23 mouse cellular contexts compared by ENCODE assay signal in genomic region chr13:38281712-38282111, GRCm38 (mm10).
A peak's percentile ranks its signal among the peaks of the same experiment; 100 is the strongest.
DNase-seq lines count a peak whose midpoint lies in the region; ATAC-seq and TF ChIP-seq lines count a peak whose summit lies in the region.
"Had no signal": no experiment of that assay in that cellular context is flagged by ENCODE, and none has a peak within 500 bp of the region (broad histone marks: within the 10 kb centered on the region; RNA-seq: fewer than 3 reads in every experiment).

No protein-coding gene starts in this region.

- no peak overlapping the region for H3K27ac ChIP-seq in lung, postnatal 0 days (ENCODE audit: low read length)
- H3K27ac ChIP-seq: embryonic facial prominence, embryonic 13.5 days; embryonic facial prominence, embryonic 15.5 days; forebrain, embryonic 10.5 days; forebrain, embryonic 12.5 days had no signal

- WGBS in lung, postnatal 0 days = 64% methylated on average over 5 of the region's 5 CpGs

- no peak overlapping the region for H3K4me3 ChIP-seq in lung, postnatal 0 days (ENCODE audit: low read depth, low read length)
- H3K4me3 ChIP-seq: embryonic facial prominence, embryonic 13.5 days; embryonic facial prominence, embryonic 15.5 days; erythroblast, embryonic 14.5 days; forebrain, embryonic 10.5 days; forebrain, embryonic 12.5 days had no signal

- TF ChIP-seq CTCF in lung, postnatal 0 days (IDR thresholded peaks at IDR 0.05) = no peak

- no peaks in the 10 kb centered on the region for H3K4me1 ChIP-seq in lung, postnatal 0 days (ENCODE audit: insufficient read depth, low read depth, low read length)
- H3K4me1 ChIP-seq: embryonic facial prominence, embryonic 13.5 days; embryonic facial prominence, embryonic 15.5 days; forebrain, embryonic 10.5 days; forebrain, embryonic 12.5 days had no signal

- H3K9ac ChIP-seq in lung, postnatal 0 days (replicated peaks; ENCODE audit: low read depth) = no peak overlapping the region
- H3K9ac ChIP-seq: embryonic facial prominence, embryonic 13.5 days; embryonic facial prominence, embryonic 15.5 days; forebrain, embryonic 12.5 days had no signal

- DNase-seq in lung, postnatal 0 days (ENCODE audit: low spot score) = peak; percentile 76
- no peak for DNase-seq in lung, postnatal 4 days
- peak; percentile 26 for DNase-seq in lung, postnatal 10 days
- peak; percentile 48 for DNase-seq in lung, postnatal 25 days (ENCODE audit: low spot score)
- no peak for DNase-seq in layer of hippocampus, postnatal 36 days
- DNase-seq in urinary bladder, postnatal 14 days (ENCODE audit: low spot score) = no peak
- no peak for DNase-seq in kidney, postnatal 36 days
- DNase-seq: adrenal gland, adult 2 months; adrenal gland, postnatal 10 days; adrenal gland, postnatal 25 days; cerebellum, adult 11 months; cerebellum, adult 18-20 months; cerebellum, adult 8-10 months; cerebellum, adult 9-11 months; cerebellum, postnatal 14 days; cerebellum, postnatal 36 days; embryo, embryonic 11 days had no signal

- TF ChIP-seq EP300 in lung, postnatal 0 days (IDR thresholded peaks at IDR 0.05) = peak; percentile 60

- ATAC-seq in lung, postnatal 0 days = peak; percentile 79
- ATAC-seq: forebrain, embryonic 14.5 days had no signal

- H3K27me3 ChIP-seq in lung, postnatal 0 days (replicated peaks; ENCODE audit: insufficient read depth, low read length) = no peaks in the 10 kb centered on the region; the same call in 1 of the 2 replicates
- H3K27me3 ChIP-seq: embryonic facial prominence, embryonic 13.5 days; embryonic facial prominence, embryonic 15.5 days; forebrain, embryonic 12.5 days had no signal

- H3K4me2 ChIP-seq in lung, postnatal 0 days (replicated peaks; ENCODE audit: low read depth, low read length) = no peak overlapping the region
- H3K4me2 ChIP-seq: embryonic facial prominence, embryonic 13.5 days; embryonic facial prominence, embryonic 15.5 days; forebrain, embryonic 12.5 days had no signal

- no peaks in the 10 kb centered on the region for H3K9me3 ChIP-seq in lung, postnatal 0 days (ENCODE audit: low read length)
- H3K9me3 ChIP-seq: embryonic facial prominence, embryonic 13.5 days; embryonic facial prominence, embryonic 15.5 days; forebrain, embryonic 10.5 days; forebrain, embryonic 12.5 days had no signal

- no peaks in the 10 kb centered on the region for H3K36me3 ChIP-seq in lung, postnatal 0 days (ENCODE audit: insufficient read depth, low read length)
- H3K36me3 ChIP-seq: embryonic facial prominence, embryonic 13.5 days; embryonic facial prominence, embryonic 15.5 days; forebrain, embryonic 10.5 days; forebrain, embryonic 12.5 days had no signal

Comparison
In these comparisons a context has a peak if more than half of its experiments do, and no peak if none do; other contexts are left out.
1. DNase-seq: peak in lung, postnatal 0 days (single experiment), lung, postnatal 10 days (single experiment) and lung, postnatal 25 days (single experiment); none in lung, postnatal 4 days (0 of 2), layer of hippocampus, postnatal 36 days (0 of 2), urinary bladder, postnatal 14 days (single experiment) and kidney, postnatal 36 days (0 of 2).